Mouse (Mus musculus) forebrain, embryonic 13.5 days (tissue): ENCODE results near the gene Cul7. TPM values are rescaled to one million over a fixed set of nuclear protein-coding genes. Genes with fewer than 3 reads are reported as not detected.

Source experiments
- ATAC-seq: fragments of 200-750 bp; cut with Nextera tagmentation; 2 replicates; pipeline ENCODE4 v1.8.0; 2017
- H3K27ac ChIP-seq: fragments of 300-500 bp; sonication (generic); 2 replicates; pipeline ENCODE4 v1.5.1; 2015; ENCODE audit warnings: inconsistent platforms, mild to moderate bottlenecking, moderate library complexity
- H3K27me3 ChIP-seq: fragments of 300-500 bp; sonication (generic); 2 replicates; pipeline ENCODE4 v1.6.1; 2015; ENCODE audit warnings: mild to moderate bottlenecking, inconsistent platforms
- H3K36me3 ChIP-seq: fragments of 300-500 bp; sonication (generic); 2 replicates; pipeline ENCODE4 v1.6.1; 2015; ENCODE audit warnings: mild to moderate bottlenecking, inconsistent platforms; ENCODE audit not compliant: poor library complexity, severe bottlenecking
- H3K4me1 ChIP-seq: fragments of 300-500 bp; sonication (generic); 2 replicates; pipeline ENCODE4 v1.6.1; 2015; ENCODE audit warnings: inconsistent platforms
- H3K4me2 ChIP-seq: fragments of 300-500 bp; sonication (generic); 2 replicates; pipeline ENCODE4 v1.6.1; 2015; ENCODE audit warnings: inconsistent platforms, mild to moderate bottlenecking, moderate library complexity
- H3K4me3 ChIP-seq: fragments of 300-500 bp; sonication (generic); 2 replicates; pipeline ENCODE4 v1.5.1; 2015; ENCODE audit warnings: mild to moderate bottlenecking, inconsistent platforms
- H3K9ac ChIP-seq: fragments of 300-500 bp; sonication (generic); 2 replicates; pipeline ENCODE4 v1.6.1; 2015; ENCODE audit warnings: mild to moderate bottlenecking, inconsistent platforms
- H3K9me3 ChIP-seq: fragments of 300-500 bp; sonication (generic); replicated peaks from 2 replicates; pipeline ENCODE4 v1.6.1; 2016; ENCODE audit warnings: inconsistent platforms
- WGBS: fragments of 180-500 bp; shearing (Covaris S2); methylation state at CpG from one replicate; pipeline ENCODE4 v1.1.7; 2015; 5-methylcytosine and 5-hydroxymethylcytosine counted together
- polyA plus RNA-seq: library from polyadenylated mRNA; unstranded; fragments of >200 nt; fragmentation: Nextera tagmentation; extraction: Ambion mirVana; gene quantifications from 2 replicates; pipeline ENCODE4 v1.2.1, GENCODE M21; 2015

Gene Cul7
- polyA plus RNA-seq, 1 experiment from 2014 or later, result 33.5 TPM

DNA sequence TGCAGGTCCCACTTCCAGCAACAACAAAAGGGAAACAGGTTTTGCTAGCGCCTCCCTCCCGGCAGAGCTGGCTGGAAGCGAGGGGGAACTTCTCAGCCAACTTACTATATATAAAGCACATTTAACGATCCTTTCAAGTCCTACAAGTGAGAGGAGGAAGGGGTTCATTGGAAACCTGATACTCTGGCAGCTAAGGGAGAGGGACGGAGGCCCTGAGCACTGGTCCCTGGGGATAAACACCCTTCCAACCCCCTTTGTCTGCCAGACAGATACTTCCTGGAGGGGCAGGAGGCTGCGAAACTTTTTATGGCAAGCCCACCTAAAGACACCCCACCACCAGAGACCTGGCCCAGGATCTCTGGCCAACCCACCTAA, 31.8 kb upstream of the Cul7 start:
- ATAC-seq, result no peak
- Histone ChIP-seq H3K9me3 (no peaks in the 10 kb centered on the region), H3K36me3 (no peaks in the 10 kb centered on the region), H3K4me3 (0 out of 2 replicates have a peak overlapping the region, but pooled peaks have one; percentile 3), H3K27ac (peak overlapping the region; percentile 86), H3K4me2 (peak overlapping the region; percentile 46), H3K27me3 (no peaks in the 10 kb centered on the region), H3K9ac (peak overlapping the region; percentile 55; the same call in 1 of the 2 replicates), H3K4me1 (peaks cover 70% of the 10 kb centered on the region)
- 7% methylated on average over 6 of the region's 6 CpGs for WGBS

GRCm38 (mm10) chr17:46618769-46619682, 31.1 kb upstream of the Cul7 start:
- Histone ChIP-seq H3K4me1 (peaks cover 70% of the 10 kb centered on the region), H3K27ac (peak overlapping the region; percentile 86)

GRCm38 (mm10) chr17:46619683-46620357, 30.3 kb upstream of the Cul7 start:
- H3K4me2 ChIP-seq, result peak overlapping the region; percentile 46
- H3K27me3 ChIP-seq, result no peaks in the 10 kb centered on the region
- H3K4me1 ChIP-seq, result peaks cover 74% of the 10 kb centered on the region
- H3K27ac ChIP-seq, result peak overlapping the region; percentile 86
- H3K36me3 ChIP-seq, result no peaks in the 10 kb centered on the region
- 32% methylated on average over 16 of the region's 16 CpGs for WGBS
- no peak overlapping the region for H3K4me3 ChIP-seq
- peak overlapping the region; percentile 55 for H3K9ac ChIP-seq
- no peaks in the 10 kb centered on the region for H3K9me3 ChIP-seq
- ATAC-seq, result no peak

More at GRCm38 (mm10) chr17:46618769-46619682, 31.1 kb upstream of the Cul7 start:
- H3K27me3 ChIP-seq, result no peaks in the 10 kb centered on the region
- H3K9ac ChIP-seq, result peak overlapping the region; percentile 55
- H3K4me3 ChIP-seq, result peak overlapping the region; percentile 3; the same call in 1 of the 2 replicates
- no peaks in the 10 kb centered on the region for H3K9me3 ChIP-seq
- 4% methylated on average over 27 of the region's 27 CpGs for WGBS
- ATAC-seq, result 0 out of 2 replicates have a peak, but pooled peaks have one; percentile 28
- no peaks in the 10 kb centered on the region for H3K36me3 ChIP-seq
- H3K4me2 ChIP-seq, result peak overlapping the region; percentile 46

DNA sequence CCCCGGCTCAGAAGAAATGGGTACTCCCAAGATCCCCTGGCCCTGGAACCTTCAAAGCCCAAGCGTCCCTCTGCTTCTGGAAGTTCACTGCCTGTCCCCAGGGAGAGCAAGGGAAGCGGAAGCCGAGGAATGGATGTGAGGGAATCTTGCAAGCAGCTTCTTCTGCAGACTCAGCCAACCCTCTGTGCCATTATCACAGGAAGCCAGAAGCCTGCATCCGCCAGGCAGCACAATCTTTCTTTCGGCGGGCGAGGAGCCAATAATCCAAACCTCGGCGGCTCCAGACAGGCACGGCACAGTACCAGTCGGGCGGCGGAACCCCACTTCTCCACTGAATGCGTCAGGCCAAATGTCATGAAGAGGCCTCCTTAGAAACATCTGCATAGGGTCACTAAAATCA, 28.8 kb upstream of the Cul7 start:
- H3K4me3 ChIP-seq, result no peak overlapping the region
- WGBS, result 76% methylated on average over 15 of the region's 15 CpGs
- H3K36me3 ChIP-seq, result no peaks in the 10 kb centered on the region
- no peaks in the 10 kb centered on the region for H3K9me3 ChIP-seq
- H3K9ac ChIP-seq, result no peak overlapping the region
- peak overlapping the region; percentile 40 for H3K27ac ChIP-seq
- no peaks in the 10 kb centered on the region for H3K27me3 ChIP-seq
- H3K4me1 ChIP-seq, result peaks cover 76% of the 10 kb centered on the region
- ATAC-seq, result no peak
- H3K4me2 ChIP-seq, result peak overlapping the region; percentile 23; the same call in 1 of the 2 replicates

GRCm38 (mm10) chr17:46622269-46622668, 27.9 kb upstream of the Cul7 start:
- Histone ChIP-seq H3K4me2 (no peak overlapping the region), H3K4me1 (peaks cover 81% of the 10 kb centered on the region), H3K4me3 (no peak overlapping the region), H3K9me3 (no peaks in the 10 kb centered on the region), H3K27ac (no peak overlapping the region), H3K9ac (no peak overlapping the region), H3K36me3 (no peaks in the 10 kb centered on the region), H3K27me3 (no peaks in the 10 kb centered on the region)
- no peak for ATAC-seq
- WGBS, result 86% methylated on average over 11 of the region's 11 CpGs

- WGBS, result 22% methylated on average over 10 of the region's 10 CpGs
These were observed 26.1 kb upstream of the Cul7 start for GRCm38 (mm10) chr17:46623819-46624557.

GRCm38 (mm10) chr17:46624598-46624997, 25.5 kb upstream of the Cul7 start:
- H3K4me1 ChIP-seq, result peaks cover 68% of the 10 kb centered on the region
- WGBS, result 77% methylated on average over 12 of the region's 12 CpGs

More at GRCm38 (mm10) chr17:46623819-46624557, 26.1 kb upstream of the Cul7 start:
- H3K4me3 ChIP-seq, result 0 out of 2 replicates have a peak overlapping the region, but pooled peaks have one; percentile 2
- peak overlapping the region; percentile 31; the same call in 1 of the 2 replicates for H3K27ac ChIP-seq
- no peaks in the 10 kb centered on the region for H3K36me3 ChIP-seq
- peak overlapping the region; percentile 17 for H3K9ac ChIP-seq
- no peaks in the 10 kb centered on the region for H3K9me3 ChIP-seq
- peaks cover 73% of the 10 kb centered on the region for H3K4me1 ChIP-seq
- no peak for ATAC-seq
- no peaks in the 10 kb centered on the region for H3K27me3 ChIP-seq
- peak overlapping the region; percentile 6 for H3K4me2 ChIP-seq

GRCm38 (mm10) chr17:46627409-46627808, 22.7 kb upstream of the Cul7 start:
- peaks cover 15% of the 10 kb centered on the region for H3K36me3 ChIP-seq
- H3K4me1 ChIP-seq, result peaks cover 54% of the 10 kb centered on the region
- H3K9me3 ChIP-seq, result no peaks in the 10 kb centered on the region
- H3K27me3 ChIP-seq, result no peaks in the 10 kb centered on the region
- whole genome bisulfite sequencing, result 65% methylated on average over 6 of the region's 6 CpGs
- no peak for ATAC-seq
- peak overlapping the region; percentile 98 for H3K9ac ChIP-seq
- H3K27ac ChIP-seq, result no peak overlapping the region
- peak overlapping the region; percentile 77 for H3K4me2 ChIP-seq
- peak overlapping the region; percentile 96 for H3K4me3 ChIP-seq

More at GRCm38 (mm10) chr17:46624598-46624997, 25.5 kb upstream of the Cul7 start:
- H3K36me3 ChIP-seq, result no peaks in the 10 kb centered on the region
- no peaks in the 10 kb centered on the region for H3K27me3 ChIP-seq
- no peak overlapping the region for H3K4me3 ChIP-seq
- no peak for ATAC-seq
- H3K9me3 ChIP-seq, result no peaks in the 10 kb centered on the region
- H3K4me2 ChIP-seq, result peak overlapping the region; percentile 6
- peak overlapping the region; percentile 31; the same call in 1 of the 2 replicates for H3K27ac ChIP-seq
- peak overlapping the region; percentile 17 for H3K9ac ChIP-seq

- Histone ChIP-seq H3K27ac (peak overlapping the region; percentile 87), H3K36me3 (peaks cover 26% of the 10 kb centered on the region), H3K9me3 (no peaks in the 10 kb centered on the region), H3K9ac (peak overlapping the region; percentile 98), H3K27me3 (no peaks in the 10 kb centered on the region), H3K4me1 (peaks cover 45% of the 10 kb centered on the region), H3K4me2 (peak overlapping the region; percentile 77), H3K4me3 (peak overlapping the region; percentile 96)
- ATAC-seq, result peak; percentile 22; the same call in 1 of the 2 replicates
- 0% methylated on average over 13 of the region's 13 CpGs for WGBS
These were observed 21.7 kb upstream of the Cul7 start for GRCm38 (mm10) chr17:46628471-46628790.

DNA sequence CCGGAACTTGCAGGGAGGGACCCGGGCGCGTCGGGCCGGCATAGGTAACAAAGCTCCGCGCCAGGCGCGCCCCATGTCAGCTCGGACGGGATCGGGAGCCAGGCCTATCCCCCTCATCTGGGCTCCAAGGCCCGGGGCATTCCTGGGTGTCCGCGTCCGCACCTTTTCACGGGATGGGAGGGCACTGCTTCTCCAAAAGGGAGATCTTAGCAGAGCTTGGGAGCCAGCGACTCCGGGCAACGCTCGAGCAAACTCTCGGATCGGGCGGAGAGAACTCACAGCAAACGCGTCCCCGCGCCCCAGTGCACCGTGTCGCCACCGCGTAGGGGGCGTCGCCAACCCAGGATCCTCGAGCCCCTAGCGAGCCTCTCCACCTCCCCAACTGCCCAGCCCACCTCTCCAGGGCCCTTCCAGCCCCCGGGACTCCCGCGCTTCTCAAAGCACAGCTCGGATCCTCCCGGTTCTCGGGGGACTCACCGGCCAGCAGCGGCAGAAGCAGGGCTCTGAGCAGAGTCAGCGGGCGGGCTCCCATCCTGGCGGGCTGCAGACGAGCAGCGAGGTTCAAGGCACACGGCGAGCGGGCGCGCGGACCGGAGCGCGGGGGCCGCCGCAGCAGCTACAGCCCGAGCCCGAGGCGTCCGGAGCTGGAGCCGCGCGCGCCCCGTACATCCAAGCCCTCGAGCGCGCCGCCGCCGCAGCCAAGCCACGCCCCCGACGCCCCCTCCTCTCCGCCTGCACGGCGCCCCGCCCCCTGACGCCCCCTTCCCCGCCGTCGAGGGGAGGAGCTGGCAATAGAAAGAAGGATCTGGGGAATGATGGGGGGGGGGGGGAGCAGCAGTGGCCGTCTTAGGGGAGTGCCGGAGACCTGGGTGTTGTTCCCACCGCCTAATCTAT, 21.1 kb upstream of the Cul7 start, which contains the start of gene Ptk7:
Gene Ptk7 (minus strand): TSS at position 714 of the 894 bp plus-strand sequence.
- WGBS, result under 1% methylated on average over 64 of the region's 90 CpGs
- Histone ChIP-seq H3K9me3 (no peaks in the 10 kb centered on the region), H3K4me2 (peak within 1 kb of the TSS; percentile 77), H3K4me3 (peak within 1 kb of the TSS; percentile 96), H3K27ac (peak within 1 kb of the TSS; percentile 87), H3K9ac (peak within 1 kb of the TSS; percentile 98), H3K4me1 (peaks cover 39% of the 10 kb centered on the region), H3K27me3 (no peaks in the 10 kb centered on the region), H3K36me3 (peaks cover 32% of the 10 kb centered on the region)
- peak; percentile 82 for ATAC-seq
